Mouse (Mus musculus) hindbrain, embryonic 13.5 days (tissue): ENCODE data around the gene Rnf207. TPM values are rescaled to one million over a fixed set of nuclear protein-coding genes. Genes with fewer than 3 reads are reported as not detected.

Experiments used
- ATAC-seq: fragments of 200-750 bp; cut with Nextera tagmentation; 2 replicates; pipeline ENCODE4 v1.8.0; 2017; ENCODE audit warnings: moderate TSS enrichment; ENCODE audit not compliant: low FRiP score
- H3K27ac ChIP-seq: fragments of 300-500 bp; sonication (generic); 2 replicates; pipeline ENCODE4 v1.5.1; 2015; ENCODE audit warnings: inconsistent platforms, mild to moderate bottlenecking, moderate library complexity
- H3K27me3 ChIP-seq: fragments of 300-500 bp; sonication (generic); 2 replicates; pipeline ENCODE4 v1.6.1; 2015; ENCODE audit warnings: mild to moderate bottlenecking, inconsistent platforms
- H3K36me3 ChIP-seq: fragments of 300-500 bp; sonication (generic); 2 replicates; pipeline ENCODE4 v1.6.1; 2015; ENCODE audit warnings: mild to moderate bottlenecking, inconsistent platforms
- H3K4me1 ChIP-seq: fragments of 300-500 bp; sonication (generic); replicated peaks from 2 replicates; pipeline ENCODE4 v1.6.1; 2015; ENCODE audit warnings: inconsistent platforms
- H3K4me2 ChIP-seq: fragments of 300-500 bp; sonication (generic); 2 replicates; pipeline ENCODE4 v1.6.1; 2015; ENCODE audit warnings: inconsistent platforms, mild to moderate bottlenecking, moderate library complexity
- H3K4me3 ChIP-seq: fragments of 300-500 bp; sonication (generic); 2 replicates; pipeline ENCODE4 v1.5.1; 2015; ENCODE audit warnings: mild to moderate bottlenecking, inconsistent platforms
- H3K9ac ChIP-seq: fragments of 300-500 bp; sonication (generic); 2 replicates; pipeline ENCODE4 v1.6.1; 2015; ENCODE audit warnings: mild to moderate bottlenecking, inconsistent platforms
- H3K9me3 ChIP-seq: fragments of 300-500 bp; sonication (generic); 2 replicates; pipeline ENCODE4 v1.6.1; 2016; ENCODE audit warnings: inconsistent platforms
- WGBS: fragments of 180-500 bp; shearing (Covaris S2); methylation state at CpG from one replicate; pipeline ENCODE4 v1.1.7; 2015; 5-methylcytosine and 5-hydroxymethylcytosine counted together
- polyA plus RNA-seq: library from polyadenylated mRNA; unstranded; fragments of >200 nt; fragmentation: Nextera tagmentation; extraction: Ambion mirVana; gene quantifications from 2 replicates; pipeline ENCODE4 v1.2.1, GENCODE M21; 2015

The Rnf207 gene
- 5.2 and 7.7 TPM in 2 replicates for polyA plus RNA-seq

GRCm38 (mm10) chr4:152318517-152319234 is at the start of gene Rnf207:
Gene Rnf207, minus strand, starts transcription at chr4:152318993.
- H3K36me3 ChIP-seq, result no peaks in the 10 kb centered on the region
- peak within 1 kb of the TSS; percentile 29 for H3K4me2 ChIP-seq
- H3K4me3 ChIP-seq, result peak within 1 kb of the TSS; percentile 18; the same call in 1 of the 2 replicates
- peak within 1 kb of the TSS; percentile 51; the same call in 1 of the 2 replicates for H3K9ac ChIP-seq
- peaks cover 69% of the 10 kb centered on the region for H3K27me3 ChIP-seq
- no peak within 1 kb of the TSS for H3K27ac ChIP-seq
- WGBS, result 4% methylated on average over 26 of the region's 26 CpGs
- ATAC-seq, result no peak
- H3K4me1 ChIP-seq, result peaks cover 24% of the 10 kb centered on the region
- no peaks in the 10 kb centered on the region for H3K9me3 ChIP-seq

- peak overlapping the region; percentile 72 for H3K27ac ChIP-seq
- WGBS, result 33% methylated on average over 7 of the region's 7 CpGs
- H3K4me1 ChIP-seq, result peaks cover 30% of the 10 kb centered on the region
- H3K4me2 ChIP-seq, result no peak overlapping the region
- H3K9ac ChIP-seq, result no peak overlapping the region
- no peak for ATAC-seq
- H3K9me3 ChIP-seq, result no peaks in the 10 kb centered on the region
- H3K4me3 ChIP-seq, result no peak overlapping the region
- peaks cover 56% of the 10 kb centered on the region for H3K27me3 ChIP-seq
- peaks cover 54% of the 10 kb centered on the region for H3K36me3 ChIP-seq
Measured at GRCm38 (mm10) chr4:152365228-152365627, 46.4 kb upstream of the Rnf207 start.

GRCm38 (mm10) chr4:152362180-152362579 is 43.4 kb upstream of the Rnf207 start:
- WGBS, result 71% methylated on average over 9 of the region's 9 CpGs
- H3K36me3 ChIP-seq, result peaks cover 56% of the 10 kb centered on the region
- peaks cover 30% of the 10 kb centered on the region for H3K4me1 ChIP-seq
- H3K4me2 ChIP-seq, result no peak overlapping the region
- H3K27me3 ChIP-seq, result peaks cover 76% of the 10 kb centered on the region
- H3K4me3 ChIP-seq, result no peak overlapping the region
- H3K27ac ChIP-seq, result no peak overlapping the region
- H3K9me3 ChIP-seq, result no peaks in the 10 kb centered on the region
- H3K9ac ChIP-seq, result no peak overlapping the region
- ATAC-seq, result no peak

GRCm38 (mm10) chr4:152360855-152361254 is 42.1 kb upstream of the Rnf207 start:
- no peak for ATAC-seq

GRCm38 (mm10) chr4:152359700-152360099 is 40.9 kb upstream of the Rnf207 start:
- Histone ChIP-seq H3K4me1 (peaks cover 15% of the 10 kb centered on the region), H3K27me3 (peaks cover 70% of the 10 kb centered on the region), H3K36me3 (peaks cover 60% of the 10 kb centered on the region), H3K4me2 (no peak overlapping the region), H3K9me3 (no peaks in the 10 kb centered on the region), H3K4me3 (no peak overlapping the region), H3K9ac (no peak overlapping the region), H3K27ac (no peak overlapping the region)
- no peak for ATAC-seq
- 8% methylated on average over 11 of the region's 11 CpGs for WGBS

More at GRCm38 (mm10) chr4:152360855-152361254, 42.1 kb upstream of the Rnf207 start:
- Histone ChIP-seq H3K4me1 (peaks cover 26% of the 10 kb centered on the region), H3K9me3 (no peaks in the 10 kb centered on the region), H3K4me2 (peak overlapping the region; percentile 34), H3K27me3 (peaks cover 73% of the 10 kb centered on the region), H3K27ac (no peak overlapping the region), H3K4me3 (no peak overlapping the region), H3K36me3 (peaks cover 55% of the 10 kb centered on the region), H3K9ac (peak overlapping the region; percentile 39; the same call in 1 of the 2 replicates)
- 2% methylated on average over 24 of the region's 24 CpGs for WGBS

GRCm38 (mm10) chr4:152355672-152356071 is 36.9 kb upstream of the Rnf207 start:
- WGBS, result 87% methylated on average over 7 of the region's 7 CpGs
- H3K27me3 ChIP-seq, result peaks cover 75% of the 10 kb centered on the region

GRCm38 (mm10) chr4:152353886-152354637 is 35.3 kb upstream of the Rnf207 start:
- no peak overlapping the region for H3K27ac ChIP-seq
- H3K27me3 ChIP-seq, result peaks cover 63% of the 10 kb centered on the region
- H3K4me1 ChIP-seq, result peaks cover 36% of the 10 kb centered on the region
- H3K9me3 ChIP-seq, result no peaks in the 10 kb centered on the region
- H3K9ac ChIP-seq, result no peak overlapping the region
- ATAC-seq, result no peak
- 71% methylated on average over 14 of the region's 14 CpGs for WGBS
- no peak overlapping the region for H3K4me2 ChIP-seq
- no peak overlapping the region for H3K4me3 ChIP-seq
- peaks cover 37% of the 10 kb centered on the region for H3K36me3 ChIP-seq

More at GRCm38 (mm10) chr4:152355672-152356071, 36.9 kb upstream of the Rnf207 start:
- Histone ChIP-seq H3K9ac (no peak overlapping the region), H3K27ac (no peak overlapping the region), H3K36me3 (peaks cover 41% of the 10 kb centered on the region), H3K9me3 (no peaks in the 10 kb centered on the region), H3K4me1 (peaks cover 24% of the 10 kb centered on the region), H3K4me2 (no peak overlapping the region), H3K4me3 (no peak overlapping the region)
- ATAC-seq, result no peak

GRCm38 (mm10) chr4:152351422-152352305 is 32.9 kb upstream of the Rnf207 start:
- ATAC-seq, result no peak
- Histone ChIP-seq H3K27ac (peak overlapping the region; percentile 94), H3K4me2 (peak overlapping the region; percentile 2; the same call in 1 of the 2 replicates), H3K4me3 (no peak overlapping the region), H3K36me3 (peaks cover 18% of the 10 kb centered on the region), H3K4me1 (peaks cover 44% of the 10 kb centered on the region), H3K27me3 (peaks cover 58% of the 10 kb centered on the region), H3K9ac (peak overlapping the region; percentile 29; the same call in 1 of the 2 replicates), H3K9me3 (no peaks in the 10 kb centered on the region)
- 12% methylated on average over 14 of the region's 14 CpGs for WGBS

GRCm38 (mm10) chr4:152350722-152351421 is 32.1 kb upstream of the Rnf207 start:
- peak overlapping the region; percentile 50 for H3K4me2 ChIP-seq
- peaks cover 44% of the 10 kb centered on the region for H3K4me1 ChIP-seq
- H3K9ac ChIP-seq, result peak overlapping the region; percentile 30
- peaks cover 13% of the 10 kb centered on the region for H3K36me3 ChIP-seq
- ATAC-seq, result no peak
- no peak overlapping the region for H3K4me3 ChIP-seq
- 35% methylated on average over 8 of the region's 8 CpGs for WGBS
- H3K9me3 ChIP-seq, result no peaks in the 10 kb centered on the region
- peak overlapping the region; percentile 94 for H3K27ac ChIP-seq
- H3K27me3 ChIP-seq, result peaks cover 56% of the 10 kb centered on the region

GRCm38 (mm10) chr4:152349837-152350381 is 31.1 kb upstream of the Rnf207 start:
- WGBS, result 8% methylated on average over 16 of the region's 17 CpGs
- peak overlapping the region; percentile 72 for H3K9ac ChIP-seq
- peak overlapping the region; percentile 24 for H3K4me3 ChIP-seq
- peak overlapping the region; percentile 50 for H3K4me2 ChIP-seq
- H3K27me3 ChIP-seq, result peaks cover 57% of the 10 kb centered on the region
- peaks cover 49% of the 10 kb centered on the region for H3K4me1 ChIP-seq
- H3K27ac ChIP-seq, result peak overlapping the region; percentile 94
- ATAC-seq, result peak; percentile 74
- peaks cover 7% of the 10 kb centered on the region for H3K36me3 ChIP-seq
- H3K9me3 ChIP-seq, result no peaks in the 10 kb centered on the region
